Mouse (Mus musculus) bone marrow macrophage, adult 2 months (primary cell): ENCODE data around the gene Ceacam2.

Source experiments
- CTCF ChIP-seq: IDR thresholded peaks from 2 replicates; pipeline ENCODE4 v1.5.1; 2012; ENCODE audit warnings: low read depth, mild to moderate bottlenecking, low read length, moderate library complexity
- POLR2A ChIP-seq: IDR thresholded peaks from 2 replicates; pipeline ENCODE4 v1.6.1; 2012; ENCODE audit warnings: mild to moderate bottlenecking, low read depth, low read length, borderline replicate concordance

DNA sequence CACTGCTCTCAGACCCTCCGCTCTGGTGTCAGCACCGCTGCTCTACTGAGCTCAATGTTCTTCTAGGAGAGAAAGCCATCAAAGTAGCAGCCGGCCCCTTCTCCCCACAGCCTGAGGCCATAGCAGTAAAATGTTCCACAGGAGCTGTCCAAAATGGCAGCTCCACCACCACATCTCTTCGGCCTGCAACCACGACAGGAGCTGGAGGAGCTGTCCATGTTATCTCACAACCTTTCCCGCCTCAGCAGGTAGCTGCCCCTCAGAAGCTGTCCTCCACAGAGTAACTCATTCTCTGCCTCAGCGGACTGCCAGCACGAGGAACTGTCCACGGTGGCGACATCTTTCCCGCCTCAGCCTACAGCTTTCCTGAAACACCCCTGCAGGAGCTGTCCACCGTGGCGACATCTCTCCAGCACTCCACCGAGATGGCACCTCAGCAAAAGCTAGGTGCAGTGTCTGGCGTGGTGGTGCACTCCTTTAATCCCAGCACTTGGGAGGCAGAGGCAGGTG is 42.7 kb upstream of the Ceacam2 start:
- TF ChIP-seq CTCF (no peak), POLR2A (no peak)
